Mouse (Mus musculus) left cerebral cortex, adult 2 months (tissue): ENCODE measurements around the gene Acod1. TPM values are rescaled to one million over a fixed set of nuclear protein-coding genes. Genes with fewer than 3 reads are reported as not detected.

ENCODE experiments used
- DNase-seq, 2 experiments: peaks; one replicate each; pipeline ENCODE4 v3.0.0; 2021 to 2022; ENCODE audit warnings: low spot score in 2 of 2, mixed read lengths in 1 of 2; ENCODE audit errors: extremely low spot score in 1 of 2
- H3K27ac ChIP-seq: fragments of 200-600 bp; 2 replicates; pipeline ENCODE4 v1.8.1; 2022
- H3K4me3 ChIP-seq: fragments of 200-600 bp; 2 replicates; pipeline ENCODE4 v1.8.1; 2022
- CTCF ChIP-seq: fragments of 200-600 bp; IDR thresholded peaks from 2 replicates; pipeline ENCODE4 v1.8.1; 2022; ENCODE audit warnings: antibody characterized with exemption, mild to moderate bottlenecking, moderate library complexity
- intact Hi-C: fragments of 180-260 bp; cut with DNase I; formaldehyde crosslinking; loops from one replicate; pipeline ENCODE4 v1.15.1; 2025
- total RNA-seq, 2 experiments: library from RNA; stranded (reverse); gene quantifications; 2 replicates each; pipeline ENCODE4 v1.2.3; 2021

The Acod1 gene
- total RNA-seq, 2 experiments from 2014 or later = not detected

DNA sequence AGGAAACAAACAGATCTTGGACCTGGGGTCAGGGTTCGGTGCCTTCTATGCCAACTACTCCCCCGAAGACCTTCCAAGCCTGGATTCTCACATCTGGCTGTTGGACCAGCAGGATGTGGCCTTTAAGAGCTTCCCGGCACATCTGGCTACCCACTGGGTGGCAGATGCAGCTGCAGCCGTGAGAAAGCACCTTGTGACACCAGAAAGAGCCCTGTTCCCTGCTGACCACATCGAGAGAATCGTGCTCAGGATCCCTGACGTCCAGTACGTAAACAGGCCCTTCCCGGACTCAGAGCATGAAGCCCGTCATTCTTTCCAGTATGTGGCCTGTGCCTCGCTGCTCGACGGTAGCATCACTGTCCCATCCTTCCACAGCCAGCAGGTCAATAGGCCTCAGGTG lies 8.0 kb downstream of the Acod1 start:
- Histone ChIP-seq H3K4me3 (no peak overlapping the region), H3K27ac (no peak overlapping the region)
- DNase-seq = no peak
- intact Hi-C loops = loop anchor here (10.0 kb wide), 1 partner anchor 1110 kb away; no protein-coding TSS in a partner anchor
- TF ChIP-seq CTCF = no peak

DNA sequence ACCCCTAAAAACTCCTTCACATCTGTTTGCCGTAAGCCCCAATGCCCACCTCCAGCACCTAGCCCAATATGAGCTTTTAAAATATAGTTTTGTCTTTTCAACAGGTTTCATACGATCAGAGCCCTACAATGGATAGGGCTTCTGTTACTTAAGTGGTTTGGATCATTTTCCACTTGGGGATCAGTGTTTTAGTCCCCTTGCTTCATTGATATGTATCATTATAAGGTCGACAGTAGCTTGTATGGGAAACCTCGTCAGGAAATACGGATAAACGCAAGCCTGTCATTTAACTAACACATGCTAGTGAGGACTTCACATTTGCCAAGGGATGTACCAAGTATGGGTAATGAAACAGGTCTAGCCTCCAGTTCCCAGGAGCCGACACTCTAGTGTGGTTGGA lies 9.8 kb downstream of the Acod1 start:
- DNase-seq = no peak
- intact Hi-C loops = loop anchor here (10.0 kb wide), 1 partner anchor 1112 kb away; no protein-coding TSS in a partner anchor
- no peak overlapping the region for H3K4me3 ChIP-seq
- TF ChIP-seq CTCF = no peak
- H3K27ac ChIP-seq = no peak overlapping the region

DNA sequence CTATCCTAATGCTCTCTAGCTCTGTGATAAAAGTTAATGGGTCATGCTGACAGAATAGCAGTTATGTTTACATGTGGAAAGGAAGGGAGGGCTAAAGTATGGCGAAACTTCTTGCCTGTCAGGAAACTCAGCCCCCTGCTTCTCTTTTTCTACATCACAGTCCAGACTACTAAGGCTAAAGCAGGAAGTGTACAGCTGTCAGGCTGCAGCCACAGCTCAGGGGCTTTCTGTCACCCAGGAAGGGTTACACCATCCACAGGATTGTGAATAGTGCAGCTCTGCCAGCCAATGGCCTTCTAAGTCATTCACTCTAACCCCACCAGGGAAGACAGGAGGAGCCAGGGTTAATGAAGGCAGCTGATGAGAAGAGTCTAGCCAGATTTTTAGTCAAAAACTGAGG lies 12.2 kb downstream of the Acod1 start:
- intact Hi-C loops = loop anchor here (10.0 kb wide), 1 partner anchor 1114 kb away; no protein-coding TSS in a partner anchor
- TF ChIP-seq CTCF = no peak
- DNase-seq = no peak

DNA sequence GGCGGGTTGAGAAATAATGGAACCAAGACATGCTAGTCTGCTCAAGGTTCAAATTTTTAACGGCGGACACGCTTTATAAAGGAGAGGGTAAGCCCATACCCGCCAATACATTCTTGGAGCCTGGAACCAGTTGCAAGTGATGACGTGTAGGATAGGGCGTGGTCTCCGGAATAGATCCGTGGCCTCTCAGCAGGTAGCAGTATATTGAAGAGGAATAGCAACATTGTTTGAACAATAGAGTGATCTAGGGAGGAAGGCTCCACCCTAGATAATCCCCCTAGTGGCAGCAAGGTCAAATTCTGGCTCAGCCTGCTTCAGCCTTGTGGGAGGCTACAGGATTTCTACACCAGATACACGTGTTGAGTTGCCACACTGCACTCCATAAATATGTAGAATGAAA lies 12.7 kb downstream of the Acod1 start:
- DNase-seq = no peak
- TF ChIP-seq CTCF = no peak; the same call in 1 of the 2 replicates
- H3K4me3 ChIP-seq = no peak overlapping the region
- no peak overlapping the region for H3K27ac ChIP-seq
- intact Hi-C loops = loop anchor here (10.0 kb wide), 1 partner anchor 1115 kb away; no protein-coding TSS in a partner anchor

More for the DNA sequence above, 12.2 kb downstream of the Acod1 start:
- no peak overlapping the region for H3K27ac ChIP-seq
- H3K4me3 ChIP-seq = no peak overlapping the region

DNA sequence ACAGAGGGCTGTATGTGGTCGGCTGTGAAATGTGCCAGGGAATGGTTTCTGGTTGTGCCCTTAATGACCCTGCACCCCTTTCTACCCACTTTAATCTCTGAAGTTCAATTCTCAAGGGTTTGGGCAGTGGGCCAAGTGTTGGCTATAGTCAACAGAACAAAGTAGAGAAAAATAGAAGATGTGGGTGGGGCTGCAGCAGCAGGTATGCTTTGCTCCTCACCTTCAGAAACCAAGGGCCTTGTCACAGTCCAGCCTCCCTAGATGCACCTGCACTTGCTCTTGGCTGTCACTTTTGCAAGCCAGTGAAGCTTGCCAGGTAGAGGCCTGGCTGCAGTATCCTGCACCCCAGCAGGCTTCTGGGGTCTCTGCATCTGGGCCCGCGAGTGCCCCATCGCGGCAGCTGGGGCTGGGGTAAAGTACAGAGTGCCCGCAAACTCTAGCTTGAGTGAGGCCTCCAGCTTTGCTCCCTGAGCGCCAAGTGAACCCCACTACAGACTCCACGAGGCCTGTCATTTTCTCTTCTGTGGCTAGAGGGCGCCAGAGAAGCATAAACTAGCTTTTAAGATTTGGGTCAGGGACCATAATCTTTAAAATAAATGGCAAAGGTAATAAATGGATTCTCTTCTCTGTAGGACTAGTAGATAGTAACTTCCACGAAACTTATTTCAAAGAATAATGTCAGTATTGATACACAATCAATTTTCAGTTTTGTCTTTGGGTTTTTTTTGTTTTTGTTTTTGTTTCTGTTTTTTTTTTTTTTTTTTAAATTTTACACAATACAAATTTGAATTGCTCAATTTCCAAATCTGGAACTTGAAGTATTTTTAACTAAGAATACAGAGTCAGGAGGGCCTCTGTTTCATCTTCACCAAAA lies 18.8 kb downstream of the Acod1 start:
- DNase-seq = peak; percentile 63 to 80
- Histone ChIP-seq H3K27ac (no peak overlapping the region), H3K4me3 (no peak overlapping the region)
- peak; percentile 83 for TF ChIP-seq CTCF
- intact Hi-C loops = loop anchor here (5.0 kb wide), 2 partner anchors 407 to 472 kb away; no protein-coding TSS in a partner anchor

DNA sequence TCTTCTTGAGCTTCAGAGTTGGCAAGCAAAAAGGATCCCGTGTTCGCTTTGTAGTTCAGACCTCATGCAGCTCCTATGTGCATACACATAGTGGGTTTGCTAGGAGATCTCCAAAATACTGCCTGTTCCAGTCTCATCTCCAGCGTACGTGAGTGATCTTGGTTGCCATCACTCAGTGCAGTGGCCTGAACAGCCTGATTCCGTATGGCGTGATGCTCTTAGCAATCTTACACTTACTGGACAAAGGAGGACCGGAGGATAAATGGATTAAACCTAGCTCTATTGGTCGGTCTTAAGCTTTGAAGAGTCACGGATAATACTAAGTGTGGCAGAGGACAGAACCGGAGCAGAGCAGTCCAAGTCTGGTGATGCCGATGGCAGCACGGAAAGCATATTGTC lies 22.7 kb downstream of the Acod1 start:
- DNase-seq = no peak
- peak overlapping the region; percentile 69 for H3K4me3 ChIP-seq
- intact Hi-C loops = loop anchor here (5.0 kb wide), 2 partner anchors 403 to 468 kb away; no protein-coding TSS in a partner anchor
- no peak for TF ChIP-seq CTCF
- H3K27ac ChIP-seq = peak overlapping the region; percentile 84

DNA sequence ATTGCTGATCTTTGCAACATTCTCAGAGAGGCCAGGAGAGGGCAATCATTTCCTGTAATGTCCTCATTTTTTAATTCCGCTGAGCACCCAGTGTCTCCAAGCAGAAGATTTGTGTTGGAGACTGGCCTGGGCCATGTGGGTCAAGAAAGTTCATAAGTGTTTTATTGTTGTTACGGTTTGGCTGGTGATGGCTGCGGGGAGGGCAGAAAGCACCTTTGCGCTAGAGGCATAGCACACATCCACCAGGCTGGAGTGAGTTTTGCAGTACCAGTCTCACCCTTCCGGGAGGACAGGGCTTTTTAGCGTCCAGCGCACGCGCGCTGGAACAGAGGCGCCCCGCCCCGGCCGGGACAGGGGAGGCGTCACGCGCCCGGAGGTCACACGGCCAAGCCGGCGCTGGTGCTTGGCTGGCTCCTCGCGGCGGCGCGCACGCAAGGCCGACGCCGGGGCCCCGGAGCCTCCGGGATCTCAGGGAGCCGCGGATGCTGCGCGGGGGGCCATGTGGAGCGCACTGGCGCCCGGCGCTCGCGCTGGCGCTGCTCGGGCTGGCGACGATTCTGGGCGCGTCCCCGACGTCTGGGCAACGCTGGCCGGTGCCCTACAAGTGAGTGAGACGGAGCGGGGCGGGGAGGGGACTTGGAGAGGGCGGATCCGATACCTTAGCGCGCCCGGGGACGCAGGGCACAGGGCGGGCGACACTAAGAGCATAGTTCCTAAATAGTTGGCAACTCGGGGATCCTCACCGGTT lies 23.3 kb downstream of the Acod1 start, which contains the start of gene Cln5:
Cln5 (plus strand) TSS at position 353 of the 748 bp plus-strand sequence.
- Histone ChIP-seq H3K4me3 (peak within 1 kb of the TSS; percentile 69), H3K27ac (peak within 1 kb of the TSS; percentile 84)
- peak; percentile 88 to 92 for DNase-seq
- peak; percentile 40 for TF ChIP-seq CTCF
- intact Hi-C loops = loop anchor here (1.0 to 5.0 kb wide), 3 partner anchors 29 to 467 kb away; partner anchors contain the start of gene Fbxl3

DNA sequence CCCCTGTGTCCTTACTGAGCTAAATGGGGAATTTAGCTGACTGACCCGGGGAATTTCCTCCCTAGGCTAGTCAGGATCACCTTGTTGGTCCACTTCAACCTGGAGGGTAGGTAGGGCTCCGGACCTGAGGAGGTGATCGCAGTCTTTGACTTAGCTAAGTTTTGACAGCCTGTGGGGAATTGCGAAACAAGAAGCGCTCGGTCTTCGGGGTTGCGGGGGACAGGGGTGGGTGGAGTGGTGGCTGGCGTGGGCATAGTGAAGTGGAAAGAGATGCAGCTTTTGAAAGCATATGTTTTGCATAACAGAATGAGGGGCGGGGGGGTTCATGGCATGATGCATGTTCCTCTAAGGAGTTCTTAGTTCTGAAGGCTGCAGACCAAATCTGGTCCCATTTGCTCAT lies 24.0 kb downstream of the Acod1 start:
- TF ChIP-seq CTCF = no peak
- peak overlapping the region; percentile 69 for H3K4me3 ChIP-seq
- DNase-seq = no peak
- peak overlapping the region; percentile 84 for H3K27ac ChIP-seq
- intact Hi-C loops = loop anchor here (1.0 kb wide), 1 partner anchor 29 kb away; the partner anchor contains the start of gene Fbxl3

DNA sequence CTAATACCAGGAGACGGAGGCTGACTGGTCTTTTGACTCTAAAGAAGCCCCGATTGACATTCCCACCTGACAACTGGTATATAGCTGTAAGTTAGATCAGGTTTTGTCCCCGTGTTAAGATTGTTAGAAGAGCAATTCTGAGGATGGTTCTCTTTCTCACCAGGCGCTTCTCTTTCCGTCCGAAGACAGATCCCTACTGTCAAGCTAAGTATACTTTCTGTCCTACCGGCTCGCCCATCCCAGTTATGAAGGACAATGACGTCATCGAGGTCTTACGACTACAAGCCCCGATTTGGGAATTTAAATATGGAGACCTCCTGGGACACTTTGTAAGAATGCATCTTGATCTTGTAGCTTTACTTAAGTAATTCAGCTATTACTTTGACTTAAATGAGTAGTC lies 24.7 kb downstream of the Acod1 start:
- intact Hi-C loops = no loop called here
- H3K27ac ChIP-seq = no peak overlapping the region
- H3K4me3 ChIP-seq = no peak overlapping the region
- no peak for DNase-seq
- no peak for TF ChIP-seq CTCF

DNA sequence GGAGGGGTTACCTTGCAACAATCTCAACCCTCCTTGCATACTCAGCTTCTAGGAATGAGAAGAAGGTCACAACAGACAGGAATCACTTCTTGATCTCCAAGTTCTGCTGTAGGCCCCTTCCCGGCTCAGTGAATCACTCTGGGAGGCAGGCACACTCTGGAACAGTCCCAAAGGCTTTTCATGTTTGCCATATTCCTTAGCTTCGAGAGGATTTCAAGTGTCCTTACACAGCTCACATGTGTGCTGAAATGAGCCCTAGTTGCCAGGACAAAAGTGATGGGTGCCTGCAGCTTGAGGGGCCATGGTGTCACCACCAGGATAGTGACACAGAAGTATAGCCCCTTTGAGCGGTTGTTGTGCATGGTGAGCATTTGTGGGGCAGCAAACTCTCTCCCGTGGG lies 26.0 kb downstream of the Acod1 start:
- no peak overlapping the region for H3K4me3 ChIP-seq
- no peak for DNase-seq
- TF ChIP-seq CTCF = no peak
- intact Hi-C loops = no loop called here
- H3K27ac ChIP-seq = no peak overlapping the region

DNA sequence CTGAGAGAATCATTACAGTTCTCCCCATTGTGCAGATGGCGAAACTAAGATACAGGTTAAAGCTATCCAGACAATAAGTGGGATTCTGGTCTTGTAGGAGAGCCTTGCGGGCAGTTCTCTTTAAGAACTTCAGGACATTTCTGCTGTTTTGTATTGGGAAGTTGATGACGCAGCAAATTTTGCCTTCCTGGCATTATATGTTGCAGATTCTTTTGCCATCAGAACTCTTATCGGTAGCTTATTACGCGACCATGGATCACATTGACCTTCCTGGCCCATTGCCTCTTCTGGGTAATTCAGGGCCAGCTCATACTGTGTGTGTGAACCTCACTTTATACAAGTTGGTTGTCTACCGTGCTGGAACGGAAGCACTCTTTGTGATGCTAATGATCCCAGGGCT lies 27.0 kb downstream of the Acod1 start:
- intact Hi-C loops = no loop called here
- no peak overlapping the region for H3K4me3 ChIP-seq
- DNase-seq = no peak
- TF ChIP-seq CTCF = no peak
- H3K27ac ChIP-seq = no peak overlapping the region

DNA sequence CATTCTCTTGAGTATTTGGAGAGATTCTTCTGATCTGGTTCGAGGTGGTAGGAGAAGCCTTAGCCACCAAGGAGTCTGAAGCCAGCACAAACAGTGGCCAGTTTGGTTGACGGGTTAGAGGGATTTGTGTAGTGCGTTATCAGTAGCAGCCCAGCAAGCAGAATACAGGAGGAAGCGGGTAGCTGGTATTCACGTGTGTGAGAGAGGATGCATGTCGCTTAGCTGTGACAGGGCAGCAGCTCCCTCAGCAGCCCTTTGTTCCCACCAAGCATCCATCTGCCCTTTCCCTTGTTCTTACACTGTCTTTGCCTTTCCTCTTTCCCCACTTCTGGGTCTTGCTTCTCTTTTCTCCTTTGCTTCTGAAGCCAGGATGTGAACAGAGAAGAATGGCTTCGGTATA lies 28.4 kb downstream of the Acod1 start:
- TF ChIP-seq CTCF = no peak
- intact Hi-C loops = no loop called here
- Histone ChIP-seq H3K4me3 (no peak overlapping the region), H3K27ac (no peak overlapping the region)
- no peak for DNase-seq
